ENCODE assay signal across 19 mouse cellular contexts in genomic region chr13:99967013-99967678, GRCm38 (mm10). TPM values are rescaled to one million over a fixed set of nuclear protein-coding genes. Genes with fewer than 3 reads are reported as not detected.
A peak's percentile ranks its signal among the peaks of the same experiment; 100 is the strongest.
DNase-seq lines count a peak whose midpoint lies in the region; ATAC-seq and TF ChIP-seq lines count a peak whose summit lies in the region.
"Had no signal": no experiment of that assay in that cellular context is flagged by ENCODE, and none has a peak within 500 bp of the region (broad histone marks: within the 10 kb centered on the region; RNA-seq: fewer than 3 reads in every experiment).

No protein-coding gene starts in this region.

- no peak overlapping the region for H3K9ac ChIP-seq in kidney, embryonic 16.5 days (replicated peaks; ENCODE audit: low read length)
- H3K9ac ChIP-seq: embryonic facial prominence, embryonic 15.5 days; limb, embryonic 12.5 days; liver, postnatal 0 days had no signal

- H3K4me3 ChIP-seq in heart, embryonic 10.5 days = no peak overlapping the region
- no peak overlapping the region for H3K4me3 ChIP-seq in lung, adult 2 months (replicated peaks; ENCODE audit: extremely low read depth, low read depth, low read length)
- no peak overlapping the region for H3K4me3 ChIP-seq in cortical plate, adult 2 months (ENCODE audit: insufficient read depth, low read length)
- H3K4me3 ChIP-seq in kidney, embryonic 16.5 days (ENCODE audit: low read length) = no peak overlapping the region
- H3K4me3 ChIP-seq: embryonic facial prominence, embryonic 15.5 days; heart, adult 2 months; limb, embryonic 12.5 days; myocyte had no signal

- WGBS in heart, embryonic 10.5 days = 89% methylated on average over 11 of the region's 11 CpGs
- 78% methylated on average over 11 of the region's 11 CpGs for WGBS in lung, adult 2 months
- 91% methylated on average over 11 of the region's 11 CpGs for WGBS in kidney, embryonic 16.5 days

- peaks cover 6% of the 10 kb centered on the region; the same call in 1 of the 2 replicates for H3K36me3 ChIP-seq in heart, embryonic 10.5 days
- H3K36me3 ChIP-seq in kidney, embryonic 16.5 days (ENCODE audit: insufficient read depth, low read length) = peaks cover 15% of the 10 kb centered on the region; the same call in 1 of the 2 replicates
- H3K36me3 ChIP-seq: G1E had no signal

- no peaks in the 10 kb centered on the region for H3K4me1 ChIP-seq in heart, embryonic 10.5 days
- H3K4me1 ChIP-seq in lung, adult 2 months (ENCODE audit: control insufficient read depth, insufficient read depth, low read length) = no peaks in the 10 kb centered on the region
- H3K4me1 ChIP-seq in cortical plate, adult 2 months (ENCODE audit: control insufficient read depth, insufficient read depth, low read length) = peaks cover 5% of the 10 kb centered on the region
- H3K4me1 ChIP-seq in kidney, embryonic 16.5 days (ENCODE audit: insufficient read depth, low read length) = no peaks in the 10 kb centered on the region
- H3K4me1 ChIP-seq: embryonic facial prominence, embryonic 15.5 days; limb, embryonic 12.5 days had no signal

- no peak for TF ChIP-seq POLR2A in lung, adult 2 months (IDR thresholded peaks at IDR 0.05; ENCODE audit: borderline replicate concordance, extremely low read depth, low read depth, low read length)
- TF ChIP-seq POLR2A in cortical plate, adult 2 months (IDR thresholded peaks at IDR 0.05; ENCODE audit: extremely low read depth, insufficient read depth, low read length) = no peak

- DNase-seq in heart, embryonic 10.5 days (ENCODE audit: low spot score) = peak; percentile 58
- no peak for DNase-seq in heart, adult 8-10 months (ENCODE audit: low spot score)
- DNase-seq in lung, postnatal 36 days = peak; percentile 12
- DNase-seq in lung, adult 2 months = no peak
- DNase-seq in left cerebral cortex, adult 9 months (ENCODE audit: low spot score in 2 of 2) = peak; percentile 22 to 75
- DNase-seq in adrenal gland, postnatal 25 days = no peak
- DNase-seq: adrenal gland, postnatal 14 days; cerebellum, adult 11 months; heart, adult 2 months; heart, postnatal 14 days; kidney, adult 2 months; kidney, postnatal 4 days; liver, postnatal 0 days had no signal

- no peak for ATAC-seq in kidney, embryonic 16.5 days (ENCODE audit: low FRiP score, low TSS enrichment)
- ATAC-seq: liver, postnatal 0 days had no signal

- H3K27ac ChIP-seq in heart, embryonic 10.5 days = no peak overlapping the region
- H3K27ac ChIP-seq in cortical plate, adult 2 months (ENCODE audit: insufficient read depth, low read length) = peak overlapping the region; percentile 15; the same call in 1 of the 2 replicates
- H3K27ac ChIP-seq in kidney, embryonic 16.5 days (ENCODE audit: low read length) = no peak overlapping the region
- H3K27ac ChIP-seq: embryonic facial prominence, embryonic 15.5 days; heart, adult 2 months; limb, embryonic 12.5 days had no signal

- H3K9me3 ChIP-seq in heart, embryonic 10.5 days = no peaks in the 10 kb centered on the region
- no peaks in the 10 kb centered on the region for H3K9me3 ChIP-seq in kidney, embryonic 16.5 days (ENCODE audit: low read length)
- H3K9me3 ChIP-seq: embryonic facial prominence, embryonic 15.5 days; G1E; limb, embryonic 12.5 days had no signal

- no peaks in the 10 kb centered on the region for H3K27me3 ChIP-seq in heart, embryonic 10.5 days (ENCODE audit: insufficient read depth, poor library complexity, severe bottlenecking)
- no peaks in the 10 kb centered on the region for H3K27me3 ChIP-seq in kidney, embryonic 16.5 days (ENCODE audit: insufficient read depth, low read length)
- H3K27me3 ChIP-seq: embryonic facial prominence, embryonic 15.5 days; limb, embryonic 12.5 days had no signal

- no peak for TF ChIP-seq CTCF in lung, adult 2 months (IDR thresholded peaks at IDR 0.05; ENCODE audit: insufficient read depth, low read length)
- no peak for TF ChIP-seq CTCF in cortical plate, adult 2 months (IDR thresholded peaks at IDR 0.05; ENCODE audit: extremely low read depth, insufficient read depth, low read length)

- H3K4me2 ChIP-seq in kidney, embryonic 16.5 days (replicated peaks; ENCODE audit: low read depth, low read length) = no peak overlapping the region
- H3K4me2 ChIP-seq: embryonic facial prominence, embryonic 15.5 days; limb, embryonic 12.5 days had no signal

RNA-seq across cellular contexts. Expression of gene Mccc2, which starts 48.3 kb away (rescaled TPM):
- polyA plus RNA-seq in heart, embryonic 10.5 days (2016; fragmentation: Nextera tagmentation; extraction: Ambion mirVana) = 33.9 and 36.9 TPM in 2 replicates
- 10 to 100 TPM; 93.3 to 98.8 (median 97.6) TPM for total RNA-seq in heart, adult 8-10 months (2022)
- polyA plus RNA-seq in lung, adult 2 months (2012; rRNA removed) = 17.7 and 19.0 TPM in 2 replicates
- polyA plus RNA-seq in cortical plate, adult 2 months (2012; rRNA removed) = 17.5 and 17.6 TPM in 2 replicates
- 61.7 and 65.2 TPM in 2 replicates for polyA plus RNA-seq in kidney, embryonic 16.5 days (2015; fragmentation: Nextera tagmentation; extraction: Ambion mirVana)
- total RNA-seq in adrenal gland, postnatal 25 days (2021) = 59.2 and 65.5 TPM in 2 replicates

Comparison
In these comparisons a context has a peak if more than half of its experiments do, and no peak if none do; other contexts are left out.
1. DNase-seq: peak in heart, embryonic 10.5 days (single experiment), lung, postnatal 36 days (single experiment) and left cerebral cortex, adult 9 months (2 of 2); none in heart, adult 8-10 months (single experiment), lung, adult 2 months (single experiment) and adrenal gland, postnatal 25 days (single experiment).